In the genomic region with DNA sequence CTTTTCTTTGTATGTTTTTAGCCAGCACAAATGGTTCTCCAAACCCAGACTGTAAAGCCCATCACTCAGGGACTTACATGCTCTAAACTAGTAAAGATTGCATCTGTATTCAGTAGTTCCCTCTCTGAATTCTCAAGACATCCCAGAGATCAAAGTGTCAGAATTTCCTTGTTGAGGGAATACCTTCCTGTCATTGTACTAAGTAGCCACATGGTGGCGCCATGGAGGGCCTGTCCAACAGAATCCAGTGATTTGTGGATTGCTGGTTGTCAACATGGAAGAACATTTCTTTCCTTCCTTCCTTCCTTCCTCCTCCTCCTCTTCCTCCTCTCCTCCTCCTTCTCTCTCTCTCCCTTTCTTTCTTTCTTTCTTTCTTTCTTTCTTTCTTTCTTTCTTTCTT, we compare ENCODE assay signal across 9 mouse cellular contexts.
A peak's percentile ranks its signal among the peaks of the same experiment; 100 is the strongest.
DNase-seq lines count a peak whose midpoint lies in the region; ATAC-seq and TF ChIP-seq lines count a peak whose summit lies in the region.
"Had no signal": no experiment of that assay in that cellular context is flagged by ENCODE, and none has a peak within 500 bp of the region (broad histone marks: within the 10 kb centered on the region; RNA-seq: fewer than 3 reads in every experiment).

No protein-coding gene starts in this region.

- H3K4me3 ChIP-seq in heart, postnatal 0 days (ENCODE audit: low read depth, low read length): no peak overlapping the region
- H3K4me3 ChIP-seq in heart, embryonic 11.5 days (ENCODE audit: low read depth, low read length): no peak overlapping the region
- no peak overlapping the region for H3K4me3 ChIP-seq in cortical plate, adult 2 months (ENCODE audit: insufficient read depth, low read length)
- H3K4me3 ChIP-seq: neural tube, embryonic 13.5 days had no signal

- DNase-seq in heart, postnatal 0 days (ENCODE audit: low spot score): peak; percentile 51
- peak; percentile 39 for DNase-seq in right cerebral cortex, adult 18-20 months
- no peak for DNase-seq in right cerebral cortex, postnatal 36 days (ENCODE audit: low spot score in 2 of 2)
- DNase-seq in splenic B cell, adult 2 months (ENCODE audit: low read depth, low spot score): peak; percentile 54
- DNase-seq in Muller cell, postnatal 12 days (ENCODE audit: inconsistent ontology term): no peak

- H3K27me3 ChIP-seq in heart, postnatal 0 days (ENCODE audit: control insufficient read depth, insufficient read depth, low read length): no peaks in the 10 kb centered on the region
- H3K27me3 ChIP-seq in heart, embryonic 11.5 days (ENCODE audit: control insufficient read depth, insufficient read depth, low read length): no peaks in the 10 kb centered on the region
- H3K27me3 ChIP-seq in splenic B cell, adult 2 months (ENCODE audit: control insufficient read depth, insufficient read depth, low read length, poor library complexity, severe bottlenecking): no peaks in the 10 kb centered on the region
- H3K27me3 ChIP-seq: neural tube, embryonic 13.5 days had no signal

- TF ChIP-seq EP300 in heart, postnatal 0 days (IDR thresholded peaks at IDR 0.05; ENCODE audit: low read depth): no peak

- no peak overlapping the region for H3K27ac ChIP-seq in heart, postnatal 0 days (ENCODE audit: low read depth)
- H3K27ac ChIP-seq in heart, embryonic 11.5 days (ENCODE audit: low read depth, low read length): no peak overlapping the region
- no peak overlapping the region for H3K27ac ChIP-seq in cortical plate, adult 2 months (ENCODE audit: insufficient read depth, low read length)
- H3K27ac ChIP-seq: neural tube, embryonic 13.5 days had no signal

- H3K36me3 ChIP-seq in heart, postnatal 0 days (replicated peaks; ENCODE audit: control insufficient read depth, insufficient read depth, low read length): no peaks in the 10 kb centered on the region
- H3K36me3 ChIP-seq in heart, embryonic 11.5 days (ENCODE audit: control insufficient read depth, insufficient read depth, low read length): no peaks in the 10 kb centered on the region
- H3K36me3 ChIP-seq in splenic B cell, adult 2 months (ENCODE audit: control insufficient read depth, insufficient read depth, low read length, poor library complexity, severe bottlenecking): no peaks in the 10 kb centered on the region
- H3K36me3 ChIP-seq: neural tube, embryonic 13.5 days had no signal

- H3K9me3 ChIP-seq in heart, postnatal 0 days (replicated peaks; ENCODE audit: control insufficient read depth, low read length): no peaks in the 10 kb centered on the region
- H3K9me3 ChIP-seq in heart, embryonic 11.5 days (replicated peaks; ENCODE audit: control insufficient read depth, low read length): no peaks in the 10 kb centered on the region
- H3K9me3 ChIP-seq: neural tube, embryonic 13.5 days had no signal

- no peak overlapping the region for H3K9ac ChIP-seq in heart, postnatal 0 days (replicated peaks; ENCODE audit: low read depth, low read length)
- no peak overlapping the region for H3K9ac ChIP-seq in heart, embryonic 11.5 days (ENCODE audit: low read depth, low read length)
- H3K9ac ChIP-seq: neural tube, embryonic 13.5 days had no signal

- TF ChIP-seq CTCF in heart, postnatal 0 days (IDR thresholded peaks at IDR 0.05; ENCODE audit: low read depth): peak; percentile 61
- peak; percentile 68 for TF ChIP-seq CTCF in cortical plate, adult 2 months (IDR thresholded peaks at IDR 0.05; ENCODE audit: extremely low read depth, insufficient read depth, low read length)

- 10% methylated on average over 1 of the region's 1 CpGs for WGBS in heart, postnatal 0 days
- WGBS in heart, embryonic 11.5 days (ENCODE audit: insufficient replicate concordance): 0% methylated on average over 1 of the region's 1 CpGs

- ATAC-seq in heart, postnatal 0 days (ENCODE audit: insufficient read depth, low read depth): no peak
- ATAC-seq in heart, embryonic 11.5 days (replicated peaks; ENCODE audit: insufficient number of reproducible peaks, low FRiP score, low TSS enrichment): no peak
- ATAC-seq in megakaryocyte-erythroid progenitor cell, adult 5-6 weeks (replicated peaks; ENCODE audit: low FRiP score, low TSS enrichment, poor library complexity, severe bottlenecking): no peak

- no peak overlapping the region for H3K4me2 ChIP-seq in heart, postnatal 0 days (ENCODE audit: low read depth, low read length)
- H3K4me2 ChIP-seq in heart, embryonic 11.5 days: no peak overlapping the region
- H3K4me2 ChIP-seq: neural tube, embryonic 13.5 days had no signal

- H3K4me1 ChIP-seq in heart, postnatal 0 days (ENCODE audit: control insufficient read depth, insufficient read depth): peaks cover 13% of the 10 kb centered on the region; the same call in 1 of the 2 replicates
- H3K4me1 ChIP-seq in heart, embryonic 11.5 days (ENCODE audit: control insufficient read depth, insufficient read depth, low read length): peaks cover 8% of the 10 kb centered on the region
- peaks cover 2% of the 10 kb centered on the region; the same call in 1 of the 2 replicates for H3K4me1 ChIP-seq in cortical plate, adult 2 months (ENCODE audit: control insufficient read depth, insufficient read depth, low read length)

- no peak for TF ChIP-seq POLR2A in cortical plate, adult 2 months (IDR thresholded peaks at IDR 0.05; ENCODE audit: extremely low read depth, insufficient read depth, low read length)

Comparison
In these comparisons a context has a peak if more than half of its experiments do, and no peak if none do; other contexts are left out.
1. DNase-seq: peak in heart, postnatal 0 days (single experiment), right cerebral cortex, adult 18-20 months (single experiment) and splenic B cell, adult 2 months (single experiment); none in right cerebral cortex, postnatal 36 days (0 of 2) and Muller cell, postnatal 12 days (single experiment).